Mouse (Mus musculus): ENCODE measurements around the gene Hrk. TPM values are rescaled to one million over a fixed set of nuclear protein-coding genes. Genes with fewer than 3 reads are reported as not detected.

The Hrk gene
- total RNA-seq, 4 experiments from 2014 or later = 0.23 to 0.46 (median 0.36) TPM

DNA sequence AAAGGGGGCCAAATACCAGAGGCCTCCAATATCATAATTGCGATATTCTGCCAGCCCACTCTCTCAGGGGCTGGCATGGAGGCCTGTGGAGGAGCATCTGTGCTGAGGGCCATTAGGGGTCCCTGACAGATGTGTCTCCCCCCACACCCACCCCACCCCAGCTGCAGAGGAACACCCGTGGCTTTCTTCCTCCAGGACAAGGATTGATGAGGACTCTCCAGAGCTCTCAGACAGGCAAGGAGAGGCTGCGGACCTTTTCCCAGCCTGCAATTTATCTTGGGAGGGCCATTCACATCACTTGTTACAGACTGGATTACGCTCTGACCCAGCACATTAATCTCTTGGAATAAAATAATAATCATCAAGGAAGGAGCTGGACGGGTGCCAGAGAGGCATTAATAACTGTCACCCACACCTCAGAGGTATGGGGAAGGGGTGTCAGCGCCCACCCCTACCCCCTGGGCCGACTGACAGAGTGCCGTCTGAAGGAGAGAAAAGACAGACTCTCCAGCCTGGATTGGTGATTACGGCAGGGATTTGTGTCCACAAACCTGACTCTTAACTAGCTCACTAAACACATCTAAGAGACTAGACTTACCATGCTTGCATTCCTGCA, 58.8 kb downstream of the Hrk start:
- DNase-seq (ENCODE audit: low spot score) = no peak

DNA sequence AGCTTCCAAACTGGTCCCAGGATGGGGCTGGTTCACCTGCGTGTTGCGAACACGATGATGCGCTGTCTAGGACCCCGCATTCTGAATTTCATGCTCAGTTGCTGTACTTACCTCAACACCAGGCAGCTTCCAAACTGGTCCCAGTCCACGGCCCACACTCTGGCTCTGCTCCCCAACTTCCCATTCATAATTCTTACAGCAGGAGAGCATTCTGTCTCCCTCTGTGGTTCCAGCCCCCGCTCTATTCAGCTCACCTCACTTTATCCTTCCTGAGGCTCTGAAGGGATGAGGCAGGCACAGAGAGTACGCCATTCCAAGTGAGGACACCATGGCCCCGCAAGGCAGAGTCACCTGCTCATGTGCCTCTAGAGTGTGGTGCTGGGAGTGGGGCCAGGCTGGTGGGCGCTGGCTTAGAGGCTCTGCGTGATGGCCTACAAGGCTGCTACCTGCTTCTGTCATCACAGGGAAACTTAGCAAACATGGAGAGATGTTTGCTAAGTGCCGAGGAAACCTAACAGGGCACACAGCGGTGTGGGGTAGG, 65.7 kb downstream of the Hrk start:
- no peak for DNase-seq (ENCODE audit: low spot score)

DNA sequence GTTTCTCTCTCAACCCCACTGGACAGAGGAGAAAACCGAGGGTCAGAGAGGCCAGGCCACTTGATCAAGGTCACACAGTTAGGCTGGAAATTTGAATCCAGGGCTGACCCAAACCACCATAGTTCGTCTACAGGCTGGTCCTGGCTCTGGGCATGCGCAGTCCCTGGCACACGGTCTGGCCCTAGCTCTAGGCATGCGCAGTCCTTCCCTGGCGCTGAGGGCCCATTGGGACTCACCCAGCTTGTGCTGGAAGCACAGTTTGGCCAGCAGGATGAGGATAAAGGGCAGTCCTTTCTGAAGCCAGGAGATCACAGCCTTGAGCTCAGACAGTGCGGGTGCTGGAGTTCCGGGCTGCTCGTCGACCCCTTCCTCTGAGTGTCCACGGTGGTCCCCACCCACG, 72.4 kb downstream of the Hrk start:
- no peak for DNase-seq (ENCODE audit: low spot score)

Other genes with a start within 250 kb of the Hrk start
- gene Fbxo21, start 187.9 kb upstream of the Hrk start, total RNA-seq (2022) = 10 to 100 TPM; 29.2 to 43.0 (median 35.2) TPM
- 100 to 1,000 TPM; 204 to 264 (median 228) TPM for gene Tesc, start 136.9 kb upstream of the Hrk start, total RNA-seq (2022)
- 10 to 100 TPM; 34.9 to 37.7 (median 36.6) TPM for gene Fbxw8, start 9.2 kb upstream of the Hrk start, total RNA-seq (2022)
- gene Rnft2, start 80.5 kb downstream of the Hrk start, total RNA-seq (2022) = 1 to 10 TPM; 1.8 to 2.3 (median 2.0) TPM
- gene 2410131K14Rik, start 80.6 kb downstream of the Hrk start, total RNA-seq (2022) = 10 to 100 TPM in 1 of 4 experiments, 1 to 10 TPM in 3; 9.2 to 11.5 (median 9.7) TPM